Mouse (Mus musculus): ENCODE measurements at regions not wholly inside any gene's neighbourhood (a gene's known extent, or its start where the extent isn't known, plus 50 kb on each side); places are given as distances from the start of the nearest gene placed in this dataset.

DNA sequence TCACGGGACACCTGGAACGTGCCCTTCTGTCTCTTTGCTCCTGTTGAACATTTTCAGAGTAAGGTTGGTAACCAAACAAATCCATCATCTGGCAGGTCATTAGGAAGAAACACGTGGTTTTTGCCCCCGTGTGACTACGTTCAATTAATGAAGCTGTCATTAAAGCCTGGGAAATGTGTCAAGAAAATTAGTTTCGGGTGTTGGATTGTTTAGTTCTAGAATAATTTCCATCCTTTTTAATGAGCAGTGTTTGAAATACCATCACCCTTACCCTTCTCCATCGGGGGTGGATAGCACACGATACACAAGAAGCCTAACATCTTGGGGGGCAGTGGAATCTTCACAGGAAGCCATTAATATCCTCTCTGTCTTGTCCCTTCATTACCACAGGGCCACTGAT lies 107.7 kb downstream of the Far1 start:
- DNase-seq, result peak; percentile 81

DNA sequence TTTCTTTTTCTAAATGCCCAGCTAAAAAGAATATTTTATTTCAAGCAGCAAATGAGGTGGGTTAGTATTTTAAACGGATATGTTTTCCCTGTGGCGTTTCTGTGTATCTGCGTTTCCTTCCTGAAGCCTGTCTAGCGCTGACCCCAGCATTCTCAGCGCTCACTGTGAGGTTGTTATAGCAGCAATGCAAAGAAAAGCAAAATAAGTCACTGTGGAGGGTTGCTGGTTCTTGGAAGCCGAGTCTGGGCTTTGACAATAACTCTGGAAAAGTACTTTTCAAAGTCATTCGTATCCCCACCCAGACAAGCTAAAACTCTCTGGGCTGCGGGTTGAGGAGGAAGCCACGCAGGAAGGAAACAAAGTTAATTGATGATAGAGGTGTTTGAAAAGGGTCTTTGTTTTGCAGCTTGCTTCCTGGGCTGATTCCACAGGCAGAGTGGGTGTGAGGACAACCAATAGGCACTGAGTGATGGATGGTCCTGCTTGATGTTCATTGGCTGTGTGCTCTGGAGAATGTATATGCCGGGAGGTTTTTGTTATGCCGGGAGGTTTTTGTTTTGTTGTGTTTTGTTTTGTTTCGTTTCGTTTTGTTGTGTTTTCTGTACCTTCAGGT lies 108.4 kb downstream of the Far1 start:
- no peak for DNase-seq

DNA sequence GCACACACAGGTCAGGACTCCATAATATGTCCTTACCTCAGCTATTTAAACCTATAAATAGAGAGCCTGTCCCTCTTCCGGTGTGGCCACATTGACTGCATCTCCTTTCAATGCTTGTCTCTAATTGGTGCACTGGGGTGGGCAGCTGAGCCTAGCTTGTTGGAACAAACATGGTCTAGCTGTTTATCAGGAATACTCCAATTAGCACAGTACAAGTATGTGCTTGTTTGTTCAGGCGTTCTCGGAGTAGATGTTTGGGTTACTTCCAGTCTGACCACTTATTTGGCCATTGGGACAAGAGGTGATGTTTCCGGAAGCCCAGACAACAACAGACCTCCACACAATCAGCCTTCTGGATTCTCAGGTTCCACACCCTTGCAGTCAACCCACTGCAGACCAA lies 109.7 kb downstream of the Far1 start:
- peak; percentile 70 for DNase-seq

DNA sequence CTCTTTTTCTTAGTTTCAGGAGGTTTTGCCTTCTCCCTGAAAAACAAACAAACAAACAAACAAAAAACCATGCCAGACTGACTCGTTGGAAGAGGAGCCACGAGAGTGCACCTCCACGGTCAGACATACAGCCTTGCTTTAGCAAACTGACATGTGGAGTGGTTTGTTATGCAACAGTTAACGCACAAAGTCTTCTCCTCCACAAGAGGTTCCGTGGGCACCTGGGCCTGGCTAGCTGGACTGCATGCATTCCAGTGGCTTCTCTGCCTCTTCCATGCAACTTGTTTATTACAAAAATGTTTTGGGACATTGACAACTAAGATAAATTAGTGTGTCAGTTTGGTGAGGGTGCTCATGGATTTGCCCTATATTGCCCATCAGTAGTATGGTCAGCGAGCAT lies 110.3 kb downstream of the Far1 start:
- DNase-seq, result no peak

GRCm38 (mm10) chr7:113626734-113627133 lies 113.1 kb downstream of the Far1 start:
- DNase-seq, result no peak

DNA sequence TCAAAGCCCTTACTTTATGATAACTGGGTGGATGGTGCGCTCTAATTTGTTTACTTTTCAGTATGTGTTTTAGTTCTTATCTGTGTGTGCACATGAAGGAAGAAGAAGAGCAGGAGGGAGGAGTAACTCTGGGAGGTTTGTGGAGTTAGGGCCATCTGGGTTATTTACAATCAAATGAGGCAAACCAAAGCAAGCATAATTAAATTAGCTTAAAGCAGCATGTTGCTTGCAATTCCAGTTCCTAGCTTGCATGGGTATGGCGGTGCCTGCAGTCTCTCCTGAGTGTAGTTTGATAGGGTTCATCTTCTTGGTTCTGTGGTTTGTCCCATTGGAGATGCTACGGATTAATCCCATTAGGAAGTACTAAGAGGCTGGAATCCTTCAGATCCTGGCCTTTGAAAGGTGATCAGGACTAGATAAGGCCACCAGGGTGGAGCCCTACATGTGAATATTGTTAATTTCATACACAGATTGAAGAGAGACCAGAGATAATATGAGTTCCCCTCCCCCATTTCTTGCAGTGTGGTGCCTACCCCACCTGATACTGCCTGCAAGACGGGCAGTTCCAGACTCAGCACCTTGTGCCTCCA lies 123.5 kb downstream of the Far1 start:
- DNase-seq, result no peak

DNA sequence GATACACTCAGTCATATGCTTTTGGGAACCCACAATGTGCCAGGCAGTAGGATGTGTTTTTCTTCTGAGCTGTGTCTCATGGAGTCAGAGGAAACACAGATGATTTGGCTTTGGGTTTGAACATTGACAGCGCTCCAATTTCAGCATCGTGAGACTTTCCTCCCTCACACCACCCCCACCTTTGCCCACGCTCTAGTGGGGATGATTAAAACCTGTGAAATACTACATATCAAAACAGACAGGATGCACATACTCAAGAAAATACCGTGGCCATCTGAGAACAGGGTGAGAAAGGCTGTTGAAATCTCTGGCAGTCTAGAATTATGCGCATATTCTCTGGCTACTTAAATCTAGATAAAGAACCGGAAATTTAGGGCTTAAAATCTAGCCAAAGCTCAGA lies 124.5 kb downstream of the Far1 start:
- DNase-seq, result no peak

GRCm38 (mm10) chr7:113642540-113642939 lies 123.3 kb upstream of the Spon1 start:
- peak; percentile 58 for DNase-seq

DNA sequence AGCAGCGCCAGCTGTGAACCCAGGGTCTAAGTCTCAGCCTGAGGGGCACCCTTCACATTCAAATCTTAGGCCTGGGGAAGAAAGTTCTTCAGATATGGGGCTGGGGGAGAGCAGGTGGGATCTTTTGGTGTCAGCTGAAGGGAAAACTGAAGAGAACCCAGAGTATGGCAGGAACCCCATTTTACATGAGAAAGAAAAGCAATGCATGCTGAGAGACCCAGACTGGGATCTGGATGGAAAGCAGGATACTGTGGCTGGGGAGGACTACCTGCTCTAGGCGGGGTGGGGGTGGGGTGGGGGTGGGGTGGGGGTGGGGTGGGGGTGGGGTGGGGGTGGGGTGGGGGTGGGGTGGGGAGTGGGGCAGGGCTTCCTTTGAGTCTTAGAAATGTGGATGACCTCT lies 115.2 kb upstream of the Spon1 start:
- DNase-seq, result no peak

DNA sequence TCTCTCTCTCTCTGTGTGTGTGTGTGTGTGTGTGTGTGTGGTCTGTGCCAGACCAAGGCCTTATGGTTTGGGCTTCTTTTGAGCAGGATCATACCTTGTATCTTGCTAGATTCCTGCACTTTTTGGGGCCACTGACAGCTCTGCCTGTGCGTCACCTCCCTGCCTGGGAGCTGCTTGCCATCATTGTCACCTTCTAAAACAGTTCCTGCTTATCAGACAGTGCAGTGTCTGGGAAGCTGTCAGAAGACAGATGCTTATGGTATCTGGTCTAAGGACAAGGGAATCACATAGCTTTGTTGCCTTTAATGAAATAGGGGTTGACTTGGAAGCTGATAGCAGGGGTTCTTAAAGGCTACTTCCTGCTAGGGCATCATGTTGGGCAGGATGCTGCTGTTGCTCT lies 114.1 kb upstream of the Spon1 start:
- no peak for DNase-seq

- peak; percentile 65 for DNase-seq
Observed at GRCm38 (mm10) chr7:113653130-113653529, 112.7 kb upstream of the Spon1 start.

GRCm38 (mm10) chr7:113655336-113655735 lies 110.5 kb upstream of the Spon1 start:
- no peak for DNase-seq

- peak; percentile 29 for DNase-seq
Observed at GRCm38 (mm10) chr7:113672779-113673595, 92.8 kb upstream of the Spon1 start.

DNA sequence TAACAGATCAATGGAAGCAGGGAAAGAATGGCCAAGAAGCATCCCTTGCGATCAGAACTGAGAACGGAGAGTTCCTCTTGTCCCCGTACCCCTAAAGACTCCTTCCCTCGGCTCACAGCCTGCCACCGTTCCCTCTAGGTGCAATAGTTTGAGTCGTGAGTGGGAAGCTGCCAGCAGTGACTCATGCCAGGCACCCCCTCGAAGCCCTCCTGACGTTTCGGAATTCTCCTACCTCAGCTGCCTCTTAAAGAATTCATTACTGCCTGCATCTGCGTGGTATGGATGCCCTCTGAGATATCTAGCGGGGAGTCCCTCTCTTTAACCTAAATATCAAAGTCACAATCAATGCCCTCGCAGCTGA lies 92.2 kb upstream of the Spon1 start:
- no peak for DNase-seq

- no peak for DNase-seq
Observed at GRCm38 (mm10) chr7:113682271-113682670, 83.5 kb upstream of the Spon1 start.

GRCm38 (mm10) chr7:113685349-113685748 lies 80.4 kb upstream of the Spon1 start:
- no peak for DNase-seq

DNA sequence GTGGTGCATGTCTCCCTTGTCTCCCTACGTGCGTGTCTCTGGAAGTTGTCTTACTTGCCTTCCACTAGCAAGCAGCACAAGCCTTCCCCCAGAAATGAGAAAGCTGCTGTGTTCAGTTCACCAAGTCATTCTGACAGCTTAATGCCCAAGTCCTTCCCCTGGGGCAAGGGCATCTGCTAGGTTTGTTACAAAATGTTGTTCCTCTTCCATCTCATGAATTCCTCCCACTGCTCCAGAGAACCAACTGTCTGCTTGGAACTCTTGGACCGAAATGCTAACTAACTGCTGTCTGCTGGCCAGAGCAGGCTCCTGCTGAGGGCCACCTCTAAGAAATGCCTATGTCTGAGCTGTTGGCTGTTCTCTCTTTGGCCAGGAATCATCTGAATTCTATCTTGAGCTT lies 79.3 kb upstream of the Spon1 start:
- peak; percentile 36 for DNase-seq

- DNase-seq, result no peak
Observed at GRCm38 (mm10) chr7:113687566-113687965, 78.2 kb upstream of the Spon1 start.

DNA sequence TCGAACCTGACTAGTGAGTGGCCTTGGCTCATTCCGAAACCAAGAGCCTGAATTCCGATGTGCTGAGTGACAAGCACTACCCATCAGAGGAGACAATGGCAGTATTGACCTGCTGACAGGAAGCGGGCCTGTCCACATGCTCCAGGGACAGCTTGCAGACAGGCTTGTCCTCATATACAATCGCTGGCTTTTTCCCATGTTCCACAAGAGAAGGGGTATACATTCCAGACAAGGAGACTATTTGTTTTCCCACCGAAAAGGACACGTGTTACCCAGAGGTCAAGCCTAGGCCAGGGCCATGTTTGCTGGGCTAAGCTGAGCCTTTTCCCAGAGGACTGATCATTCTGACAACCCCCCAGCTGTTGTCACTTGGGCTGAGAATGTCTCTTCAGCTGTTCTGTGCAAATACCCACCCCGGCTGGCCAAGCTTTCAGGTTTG lies 77.5 kb upstream of the Spon1 start:
- peak; percentile 44 for DNase-seq

DNA sequence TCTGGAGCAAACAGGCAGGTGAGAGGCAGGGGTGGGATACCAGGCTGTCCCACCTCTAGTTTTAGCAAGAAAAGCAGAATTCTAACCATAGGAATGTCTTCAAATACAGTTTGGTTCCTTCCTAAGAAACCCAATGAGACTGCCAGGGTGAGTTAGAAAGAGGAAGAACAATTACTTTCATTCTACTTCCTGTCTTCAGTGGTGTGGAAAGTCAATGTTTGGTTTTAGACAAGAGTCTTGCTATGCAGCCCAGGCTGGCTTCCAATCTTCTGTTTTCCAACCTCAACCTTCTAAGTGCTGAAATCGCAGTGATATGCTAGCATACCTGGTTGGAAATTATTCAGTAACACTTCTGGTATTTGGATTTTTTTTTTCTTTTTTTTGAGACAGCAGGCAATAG lies 77.1 kb upstream of the Spon1 start:
- no peak for DNase-seq

DNA sequence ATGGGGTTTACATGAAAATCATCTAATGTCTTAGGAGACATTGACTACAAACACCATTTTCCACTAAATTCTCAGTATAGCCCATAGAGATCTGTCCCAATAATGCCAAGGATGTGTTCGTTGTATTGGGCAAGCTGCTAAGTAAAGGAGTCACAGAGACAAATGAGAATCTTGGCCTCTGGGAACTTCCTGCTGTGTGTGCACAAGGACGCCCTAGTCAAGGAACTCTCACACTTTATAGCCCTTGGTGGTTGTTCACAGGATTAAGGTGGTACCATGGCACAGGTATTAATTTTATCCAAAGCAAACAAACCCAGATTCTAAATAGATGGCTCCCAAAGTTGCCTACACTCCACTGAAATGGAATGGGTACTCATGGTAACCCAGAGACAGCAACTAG lies 76.7 kb upstream of the Spon1 start:
- no peak for DNase-seq

DNA sequence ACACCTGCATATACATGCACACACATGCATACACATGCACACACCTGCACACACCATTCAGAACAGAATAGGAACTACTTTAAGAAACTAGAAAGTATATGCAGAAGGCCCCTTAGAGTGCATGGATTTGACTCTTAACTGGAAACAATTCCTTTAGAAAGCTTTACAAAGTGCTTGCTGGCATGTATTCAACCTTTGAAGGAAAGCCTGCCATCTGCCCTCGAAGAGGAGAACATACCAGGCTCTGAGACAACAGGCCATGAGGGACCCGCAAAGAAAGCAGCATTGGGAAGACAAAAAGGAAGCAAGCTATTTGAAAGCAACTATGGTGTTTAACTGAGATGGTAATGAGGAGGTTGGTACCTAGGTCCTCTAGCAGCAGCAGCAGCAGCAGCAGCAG lies 74.0 kb upstream of the Spon1 start:
- no peak for DNase-seq

GRCm38 (mm10) chr7:113693526-113693925 lies 72.3 kb upstream of the Spon1 start:
- no peak for DNase-seq

- no peak for DNase-seq
Observed at GRCm38 (mm10) chr7:113694466-113694865, 71.3 kb upstream of the Spon1 start.

Data from retina, postnatal 1 day (tissue).